Mouse (Mus musculus) kidney, embryonic 15.5 days (tissue): Measurements from ENCODE around the gene Max. TPM values are rescaled to one million over a fixed set of nuclear protein-coding genes. Genes with fewer than 3 reads are reported as not detected.

Source experiments
- ATAC-seq: fragments of 200-750 bp; cut with Nextera tagmentation; replicated peaks from 2 replicates; pipeline ENCODE4 v1.8.0; 2017; ENCODE audit warnings: moderate TSS enrichment; ENCODE audit not compliant: low FRiP score
- H3K27ac ChIP-seq: fragments of 300-500 bp; sonication (generic); 2 replicates; pipeline ENCODE4 v1.5.1; 2015; ENCODE audit warnings: mild to moderate bottlenecking, inconsistent platforms
- H3K27me3 ChIP-seq: fragments of 300-500 bp; sonication (generic); 2 replicates; pipeline ENCODE4 v1.6.1; 2015; ENCODE audit warnings: inconsistent platforms
- H3K36me3 ChIP-seq: fragments of 300-500 bp; sonication (generic); 2 replicates; pipeline ENCODE4 v1.6.1; 2015; ENCODE audit warnings: inconsistent platforms
- H3K4me1 ChIP-seq: fragments of 300-500 bp; sonication (generic); 2 replicates; pipeline ENCODE4 v1.6.1; 2015; ENCODE audit warnings: inconsistent platforms
- H3K4me2 ChIP-seq: fragments of 300-500 bp; sonication (generic); 2 replicates; pipeline ENCODE4 v1.6.1; 2015; ENCODE audit warnings: moderate library complexity, mild to moderate bottlenecking, inconsistent platforms
- H3K4me3 ChIP-seq: fragments of 300-500 bp; sonication (generic); replicated peaks from 2 replicates; pipeline ENCODE4 v1.5.1; 2015; ENCODE audit warnings: mild to moderate bottlenecking, inconsistent platforms
- H3K9ac ChIP-seq: fragments of 300-500 bp; sonication (generic); 2 replicates; pipeline ENCODE4 v1.6.1; 2015; ENCODE audit warnings: mild to moderate bottlenecking, inconsistent platforms
- H3K9me3 ChIP-seq: fragments of 300-500 bp; sonication (generic); replicated peaks from 2 replicates; pipeline ENCODE4 v1.6.1; 2016; ENCODE audit warnings: inconsistent platforms
- WGBS: fragments of 180-500 bp; shearing (Covaris S2); methylation state at CpG from one replicate; pipeline ENCODE4 v1.1.7; 2015; ENCODE audit warnings: mixed read lengths; 5-methylcytosine and 5-hydroxymethylcytosine counted together
- polyA plus RNA-seq: library from polyadenylated mRNA; unstranded; fragments of >200 nt; fragmentation: Nextera tagmentation; extraction: Ambion mirVana; gene quantifications from 2 replicates; pipeline ENCODE4 v1.2.1, GENCODE M21; 2015

Max gene
- polyA plus RNA-seq, 1 experiment from 2014 or later, result 16.6 TPM

DNA sequence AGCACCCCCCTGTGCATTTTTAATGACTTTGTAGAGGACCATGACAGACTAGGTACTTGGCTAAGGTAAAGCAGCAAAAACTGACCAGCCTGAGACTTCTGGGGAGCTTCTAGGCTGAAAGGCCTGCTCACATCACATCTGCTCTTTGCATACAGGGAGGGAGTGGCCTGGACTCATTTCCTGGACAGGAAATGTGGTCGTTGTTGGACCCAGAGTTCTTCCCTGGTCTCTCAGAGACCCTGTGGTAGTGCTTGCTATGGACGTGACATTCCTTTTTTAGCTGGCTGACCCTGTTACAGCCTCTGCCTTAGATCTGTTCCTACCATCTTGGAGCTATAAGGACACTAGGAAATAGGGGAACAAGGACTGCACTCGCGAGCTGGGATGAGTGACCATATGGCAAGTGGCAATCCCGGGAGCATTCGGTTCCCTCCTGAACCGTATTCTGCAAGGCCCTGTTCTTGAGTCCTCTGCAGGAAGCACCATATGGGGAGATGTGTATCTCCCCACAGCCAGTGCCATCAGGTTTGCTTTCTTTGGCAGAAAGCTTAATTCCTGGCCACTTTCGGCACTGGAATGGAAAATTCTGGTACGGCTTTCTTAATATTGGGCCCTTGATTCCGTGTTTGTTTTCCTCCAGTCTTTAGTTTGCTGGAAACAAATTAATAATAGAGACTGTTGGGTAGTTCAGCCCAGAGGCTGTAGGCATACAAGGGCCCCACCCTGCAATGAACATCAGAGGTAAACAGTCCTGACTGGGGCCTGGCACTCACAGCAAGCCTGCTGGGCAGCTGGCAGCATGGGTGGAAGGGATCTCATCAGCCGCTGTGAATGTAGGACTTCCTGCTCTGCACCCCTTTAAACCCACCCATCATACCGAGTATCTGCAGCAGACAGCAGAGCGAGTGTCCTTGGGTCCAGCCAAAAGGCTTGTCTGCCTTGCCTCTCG is 30.0 kb downstream of the Max start:
- H3K4me3 ChIP-seq, result no peak overlapping the region
- H3K9ac ChIP-seq, result no peak overlapping the region
- no peaks in the 10 kb centered on the region for H3K9me3 ChIP-seq
- 55% methylated on average over 14 of the region's 14 CpGs for WGBS
- H3K4me2 ChIP-seq, result no peak overlapping the region
- H3K4me1 ChIP-seq, result peaks cover 6% of the 10 kb centered on the region; the same call in 1 of the 2 replicates
- H3K36me3 ChIP-seq, result peaks cover 20% of the 10 kb centered on the region
- no peak for ATAC-seq
- H3K27me3 ChIP-seq, result no peaks in the 10 kb centered on the region
- no peak overlapping the region for H3K27ac ChIP-seq

- H3K4me3 ChIP-seq, result no peak overlapping the region
- H3K9ac ChIP-seq, result no peak overlapping the region
- H3K27ac ChIP-seq, result no peak overlapping the region
- no peak overlapping the region for H3K4me2 ChIP-seq
- ATAC-seq, result no peak
- H3K4me1 ChIP-seq, result peaks cover 6% of the 10 kb centered on the region; the same call in 1 of the 2 replicates
- 79% methylated on average over 6 of the region's 6 CpGs for WGBS
- no peaks in the 10 kb centered on the region for H3K9me3 ChIP-seq
- H3K36me3 ChIP-seq, result peaks cover 2% of the 10 kb centered on the region; the same call in 1 of the 2 replicates
- no peaks in the 10 kb centered on the region for H3K27me3 ChIP-seq
Observed at GRCm38 (mm10) chr12:76930177-76930576, 31.8 kb downstream of the Max start.

DNA sequence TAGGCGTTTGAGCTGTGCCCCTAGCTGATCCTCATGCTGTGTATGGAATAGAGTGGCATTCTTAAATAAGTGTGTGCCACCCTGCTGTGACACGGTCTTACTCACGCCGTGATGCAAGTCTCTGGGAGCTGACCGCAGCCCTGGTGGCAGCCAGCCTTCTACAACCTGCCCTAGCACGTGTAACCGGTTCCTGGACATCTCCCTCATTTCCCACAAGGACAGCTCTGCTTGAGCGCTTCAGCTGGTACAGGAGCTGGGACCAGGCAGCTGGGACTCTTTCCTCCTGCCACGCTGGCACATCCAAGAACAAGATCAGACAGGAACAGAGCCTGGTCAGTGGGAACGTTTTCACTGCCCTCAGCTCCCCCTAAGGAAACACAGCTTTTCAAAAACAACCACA is 34.5 kb downstream of the Max start:
- Histone ChIP-seq H3K27me3 (no peaks in the 10 kb centered on the region), H3K27ac (no peak overlapping the region), H3K4me3 (no peak overlapping the region), H3K36me3 (no peaks in the 10 kb centered on the region; the same call in 1 of the 2 replicates), H3K9me3 (no peaks in the 10 kb centered on the region), H3K9ac (no peak overlapping the region), H3K4me1 (peaks cover 6% of the 10 kb centered on the region; the same call in 1 of the 2 replicates), H3K4me2 (no peak overlapping the region)
- 60% methylated on average over 10 of the region's 10 CpGs for WGBS
- ATAC-seq, result peak; percentile 63

DNA sequence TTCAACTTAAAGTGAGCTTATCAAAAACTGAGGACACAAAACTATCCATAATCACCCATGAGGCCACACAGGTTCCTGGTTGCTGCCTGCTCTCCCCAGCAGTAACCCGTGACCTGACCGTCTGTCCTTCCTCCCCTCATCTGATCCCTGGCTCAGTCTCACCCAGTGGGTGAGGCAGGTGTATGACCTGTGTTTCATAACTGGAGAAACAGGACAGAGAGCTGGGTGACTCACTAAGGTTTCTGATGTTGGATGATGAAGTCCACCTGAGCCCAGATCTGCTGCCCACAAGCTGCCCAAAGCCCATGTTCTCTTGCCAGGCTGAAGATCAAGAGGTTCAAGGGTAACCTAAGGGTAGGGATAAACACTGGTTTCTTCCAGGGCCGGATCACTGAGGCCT is 35.0 kb downstream of the Max start:
- H3K36me3 ChIP-seq, result no peaks in the 10 kb centered on the region; the same call in 1 of the 2 replicates
- 80% methylated on average over 3 of the region's 3 CpGs for WGBS
- H3K27ac ChIP-seq, result no peak overlapping the region
- no peaks in the 10 kb centered on the region for H3K9me3 ChIP-seq
- H3K27me3 ChIP-seq, result no peaks in the 10 kb centered on the region
- ATAC-seq, result no peak
- no peak overlapping the region for H3K4me2 ChIP-seq
- no peak overlapping the region for H3K9ac ChIP-seq
- peaks cover 6% of the 10 kb centered on the region; the same call in 1 of the 2 replicates for H3K4me1 ChIP-seq
- no peak overlapping the region for H3K4me3 ChIP-seq

DNA sequence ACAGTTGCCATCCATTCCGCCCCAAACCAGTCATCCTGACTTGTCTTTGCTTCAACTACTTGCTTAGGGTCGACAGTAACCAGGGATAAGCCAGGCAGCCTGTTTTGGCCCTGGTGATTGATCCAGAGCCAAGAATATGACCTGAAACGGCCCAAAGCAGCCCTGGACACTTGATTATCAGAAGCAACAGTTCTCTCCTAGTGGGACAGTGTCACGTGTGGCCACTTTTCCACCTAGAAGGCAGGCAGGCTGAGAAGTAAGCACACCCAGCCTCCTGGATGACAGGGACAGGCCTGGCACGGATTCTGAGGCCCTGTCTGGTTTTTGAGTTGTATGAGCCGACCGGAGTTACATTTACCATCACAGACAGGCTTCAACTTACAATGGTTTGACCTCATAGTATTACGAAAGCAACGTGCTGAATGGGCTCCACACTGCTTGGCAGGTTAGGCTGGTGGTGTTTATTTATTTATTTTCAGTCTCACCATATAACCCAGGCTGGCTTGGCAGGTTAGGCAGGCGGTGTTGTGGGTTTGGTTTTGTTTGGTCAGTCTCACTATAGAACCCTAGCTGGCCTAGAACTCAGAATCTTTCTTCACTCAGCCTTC is 35.6 kb downstream of the Max start:
- Histone ChIP-seq H3K4me2 (no peak overlapping the region), H3K9ac (no peak overlapping the region), H3K9me3 (no peaks in the 10 kb centered on the region), H3K27ac (no peak overlapping the region), H3K4me1 (peaks cover 6% of the 10 kb centered on the region; the same call in 1 of the 2 replicates), H3K36me3 (no peaks in the 10 kb centered on the region; the same call in 1 of the 2 replicates), H3K27me3 (no peaks in the 10 kb centered on the region), H3K4me3 (no peak overlapping the region)
- WGBS, result 82% methylated on average over 10 of the region's 10 CpGs
- no peak for ATAC-seq

DNA sequence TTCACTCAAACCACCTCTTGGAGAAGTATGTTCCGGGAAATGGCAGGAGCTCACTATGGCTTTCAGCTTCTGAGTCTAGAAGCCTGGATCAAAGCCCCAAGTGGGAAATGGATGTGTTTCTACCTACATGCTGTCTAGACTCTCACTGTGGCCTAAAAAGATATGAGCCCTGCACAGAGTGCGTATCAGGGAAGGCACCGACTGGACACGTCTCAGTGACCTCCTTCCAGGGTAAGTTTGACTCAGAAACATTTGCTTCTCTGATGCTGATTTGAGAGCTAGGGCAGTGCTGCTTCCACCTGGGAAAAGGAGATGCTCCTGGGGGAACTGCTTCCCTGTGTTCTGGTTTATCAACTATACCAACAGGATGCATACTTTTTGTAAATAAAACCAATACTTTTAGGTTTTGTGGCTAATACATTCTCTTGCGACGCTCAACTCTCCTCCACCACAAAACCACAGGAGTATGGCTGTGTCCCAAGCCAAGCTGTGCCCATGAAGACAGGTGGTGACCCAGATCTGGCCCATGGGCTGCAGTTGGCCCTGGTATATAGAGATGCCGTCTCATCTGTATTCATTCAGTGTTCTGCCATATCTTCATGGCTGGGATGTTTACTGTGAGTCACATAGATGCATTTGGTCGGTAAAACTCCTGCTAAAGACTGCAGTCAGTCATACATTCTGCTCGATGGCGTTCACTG is 36.9 kb downstream of the Max start:
- H3K4me3 ChIP-seq, result no peak overlapping the region
- no peak overlapping the region for H3K9ac ChIP-seq
- H3K9me3 ChIP-seq, result no peaks in the 10 kb centered on the region
- H3K27me3 ChIP-seq, result no peaks in the 10 kb centered on the region
- H3K4me1 ChIP-seq, result peaks cover 6% of the 10 kb centered on the region; the same call in 1 of the 2 replicates
- WGBS, result 90% methylated on average over 10 of the region's 10 CpGs
- H3K4me2 ChIP-seq, result no peak overlapping the region
- peaks cover 11% of the 10 kb centered on the region for H3K36me3 ChIP-seq
- no peak for ATAC-seq
- H3K27ac ChIP-seq, result no peak overlapping the region

DNA sequence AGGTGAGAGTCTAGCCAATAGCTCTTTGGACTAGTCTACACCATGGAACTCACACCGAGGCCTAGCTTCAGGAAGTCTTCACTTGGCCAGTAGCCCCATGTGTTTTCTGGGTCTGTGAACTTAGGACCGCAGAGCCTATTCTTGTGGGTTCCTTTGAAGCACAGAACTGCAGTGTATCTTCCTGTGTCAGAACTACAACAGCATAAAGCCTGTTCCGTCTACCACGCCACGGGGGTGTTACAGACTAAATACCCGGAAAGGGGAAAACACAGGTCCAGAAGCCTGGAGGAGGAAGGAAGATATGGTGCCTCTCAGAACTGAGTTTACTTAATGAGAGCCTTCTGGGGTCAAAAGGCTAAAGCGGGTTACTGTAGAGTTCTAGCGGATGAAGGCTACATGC is 38.9 kb downstream of the Max start:
- no peak overlapping the region for H3K27ac ChIP-seq
- no peak for ATAC-seq
- WGBS, result 91% methylated on average over 8 of the region's 8 CpGs

DNA sequence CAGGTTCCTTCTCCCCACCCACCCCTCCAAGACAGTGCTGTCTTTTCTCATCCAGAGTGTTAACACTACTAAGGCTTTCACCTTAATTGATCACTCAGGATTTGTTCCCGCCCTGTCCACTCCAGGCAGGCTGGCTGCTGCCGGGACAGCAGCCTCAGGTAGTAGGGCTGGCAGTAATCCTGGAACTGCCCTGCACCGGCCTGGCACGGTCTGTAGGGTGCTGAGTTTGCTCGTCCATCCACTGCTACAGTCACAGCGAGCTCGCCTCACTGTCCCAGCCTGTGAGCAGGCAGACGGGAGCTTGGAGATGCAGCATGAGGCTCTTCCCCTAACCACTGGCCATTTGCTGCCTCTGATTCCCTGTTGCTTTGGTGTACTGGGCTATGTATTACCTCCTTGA is 41.0 kb downstream of the Max start:
- 86% methylated on average over 8 of the region's 8 CpGs for WGBS
- Histone ChIP-seq H3K27me3 (no peaks in the 10 kb centered on the region), H3K9ac (no peak overlapping the region), H3K4me3 (no peak overlapping the region), H3K4me2 (no peak overlapping the region), H3K9me3 (no peaks in the 10 kb centered on the region), H3K4me1 (no peaks in the 10 kb centered on the region), H3K36me3 (peaks cover 22% of the 10 kb centered on the region), H3K27ac (no peak overlapping the region)
- ATAC-seq, result 0 out of 2 replicates have a peak, but pooled peaks have one; percentile 4

More for the DNA sequence above, 38.9 kb downstream of the Max start:
- Histone ChIP-seq H3K4me3 (no peak overlapping the region), H3K27me3 (no peaks in the 10 kb centered on the region), H3K9ac (no peak overlapping the region), H3K4me2 (no peak overlapping the region), H3K9me3 (no peaks in the 10 kb centered on the region), H3K4me1 (peaks cover 6% of the 10 kb centered on the region; the same call in 1 of the 2 replicates), H3K36me3 (peaks cover 13% of the 10 kb centered on the region)

GRCm38 (mm10) chr12:76920398-76920797 is 41.6 kb downstream of the Max start:
- no peaks in the 10 kb centered on the region for H3K4me1 ChIP-seq
- no peak overlapping the region for H3K4me3 ChIP-seq
- H3K27me3 ChIP-seq, result no peaks in the 10 kb centered on the region
- peaks cover 22% of the 10 kb centered on the region for H3K36me3 ChIP-seq
- ATAC-seq, result 0 out of 2 replicates have a peak, but pooled peaks have one; percentile 15
- WGBS, result 72% methylated on average over 6 of the region's 6 CpGs
- no peak overlapping the region for H3K9ac ChIP-seq
- H3K4me2 ChIP-seq, result no peak overlapping the region
- H3K9me3 ChIP-seq, result no peaks in the 10 kb centered on the region
- no peak overlapping the region for H3K27ac ChIP-seq

GRCm38 (mm10) chr12:76918855-76919254 is 43.1 kb downstream of the Max start:
- Histone ChIP-seq H3K9ac (no peak overlapping the region), H3K4me1 (no peaks in the 10 kb centered on the region), H3K9me3 (no peaks in the 10 kb centered on the region), H3K36me3 (peaks cover 30% of the 10 kb centered on the region), H3K4me2 (no peak overlapping the region), H3K4me3 (no peak overlapping the region), H3K27me3 (no peaks in the 10 kb centered on the region), H3K27ac (no peak overlapping the region)
- no peak for ATAC-seq
- WGBS, result 63% methylated on average over 3 of the region's 3 CpGs

GRCm38 (mm10) chr12:76918113-76918512 is 43.9 kb downstream of the Max start:
- ATAC-seq, result no peak
- Histone ChIP-seq H3K27ac (no peak overlapping the region), H3K36me3 (peaks cover 35% of the 10 kb centered on the region), H3K4me1 (no peaks in the 10 kb centered on the region), H3K4me3 (no peak overlapping the region), H3K9ac (no peak overlapping the region), H3K9me3 (no peaks in the 10 kb centered on the region), H3K4me2 (no peak overlapping the region), H3K27me3 (no peaks in the 10 kb centered on the region)
- 87% methylated on average over 6 of the region's 6 CpGs for WGBS

GRCm38 (mm10) chr12:76916163-76916562 is 45.8 kb downstream of the Max start:
- no peak overlapping the region for H3K4me2 ChIP-seq
- H3K27me3 ChIP-seq, result no peaks in the 10 kb centered on the region
- peaks cover 46% of the 10 kb centered on the region for H3K36me3 ChIP-seq
- no peak overlapping the region for H3K4me3 ChIP-seq
- no peak overlapping the region for H3K27ac ChIP-seq
- 92% methylated on average over 11 of the region's 11 CpGs for WGBS
- H3K9ac ChIP-seq, result no peak overlapping the region
- no peak for ATAC-seq
- no peaks in the 10 kb centered on the region for H3K9me3 ChIP-seq
- H3K4me1 ChIP-seq, result peaks cover 4% of the 10 kb centered on the region
